Mouse (Mus musculus) layer of hippocampus, adult 18-20 months (tissue): ENCODE measurements at regions not wholly inside any gene's neighbourhood (a gene's known extent, or its start where the extent isn't known, plus 50 kb on each side); places are given as distances from the start of the nearest gene placed in this dataset.
"Not testable (repeated sequence)": the region's sequence is repeated elsewhere in the genome, so short reads cannot be mapped to it uniquely, and the experiment has no call there.

ENCODE experiments used
- DNase-seq, 2 experiments: peaks; one replicate each; pipeline ENCODE4 v3.0.0; 2022; ENCODE audit warnings: low spot score in 2 of 2

DNA sequence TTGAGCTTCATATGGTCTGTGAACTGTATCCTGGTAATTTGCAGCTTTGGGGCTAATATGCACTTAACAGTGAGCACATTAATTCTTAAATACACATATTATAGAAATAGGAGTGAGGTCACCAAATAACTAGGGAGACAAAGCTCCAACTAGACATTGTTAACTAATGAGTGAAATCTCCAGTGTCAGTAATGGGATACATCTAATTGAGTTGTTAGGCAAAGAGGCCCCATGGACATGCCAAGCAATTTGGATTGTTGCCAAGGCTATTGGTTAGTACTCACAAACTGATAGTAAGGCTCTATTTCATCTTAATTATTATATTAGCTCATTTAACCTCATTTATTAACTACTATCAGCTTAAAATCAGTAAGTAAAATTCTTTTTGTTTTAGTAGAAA, 698.5 kb downstream of the Triml1 start:
- DNase-seq, result no peak

DNA sequence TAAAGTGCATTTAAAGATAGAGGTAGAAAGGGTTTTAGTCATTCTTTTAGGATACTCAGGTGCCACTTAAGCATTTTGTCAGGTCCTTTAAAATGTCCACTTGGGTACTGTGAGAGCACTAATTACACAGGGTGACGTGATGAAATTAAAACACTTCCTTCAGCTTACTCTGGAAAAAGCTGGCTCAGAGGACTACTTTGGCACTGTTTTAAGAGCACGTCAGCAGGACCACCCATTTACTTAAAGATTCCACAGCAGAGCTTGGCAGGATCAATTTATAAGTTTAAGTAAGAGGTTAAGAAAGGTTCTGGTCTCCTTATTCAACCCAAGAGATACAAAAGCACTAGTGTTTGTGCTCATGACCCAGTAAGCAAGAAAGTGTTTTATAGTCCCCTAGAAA, 738.7 kb downstream of the Triml1 start:
- DNase-seq, result no peak

DNA sequence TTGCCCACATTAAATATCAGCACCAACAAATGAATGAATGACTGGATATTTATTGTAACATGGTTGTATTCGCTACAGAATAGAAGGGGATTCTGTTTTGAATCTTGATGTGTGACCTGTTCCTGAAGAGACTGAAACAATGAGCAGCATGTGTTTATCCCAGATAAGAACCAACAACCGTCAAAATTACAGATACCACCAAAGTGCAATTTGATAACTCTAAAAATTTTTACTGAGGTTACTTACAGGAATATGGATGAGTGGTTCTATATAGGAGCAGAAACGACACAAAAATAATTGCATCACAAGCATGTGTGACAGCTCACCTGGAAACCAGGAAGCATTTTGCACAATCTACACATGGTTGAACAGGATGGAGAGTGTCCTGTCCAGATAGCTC, 744.4 kb downstream of the Triml1 start:
- no peak for DNase-seq

DNA sequence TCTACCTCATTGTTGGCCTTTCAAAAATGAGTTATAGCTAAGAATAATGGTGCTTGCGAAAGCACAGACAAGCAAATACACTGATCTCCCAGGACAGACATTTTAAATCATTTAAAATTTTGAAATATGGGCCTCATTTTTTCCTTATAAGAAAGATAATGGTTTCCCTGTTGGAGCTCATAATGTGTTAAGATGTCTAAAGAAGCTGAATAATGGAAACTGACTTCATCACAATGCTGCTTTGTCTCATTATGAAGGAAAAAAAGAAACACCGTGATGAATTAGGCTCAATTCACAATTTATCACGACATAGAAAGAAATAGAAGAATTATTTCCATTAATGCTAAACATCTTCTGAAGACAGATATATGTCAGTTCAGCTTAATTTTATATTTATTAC, 752.5 kb downstream of the Triml1 start:
- no peak for DNase-seq

DNA sequence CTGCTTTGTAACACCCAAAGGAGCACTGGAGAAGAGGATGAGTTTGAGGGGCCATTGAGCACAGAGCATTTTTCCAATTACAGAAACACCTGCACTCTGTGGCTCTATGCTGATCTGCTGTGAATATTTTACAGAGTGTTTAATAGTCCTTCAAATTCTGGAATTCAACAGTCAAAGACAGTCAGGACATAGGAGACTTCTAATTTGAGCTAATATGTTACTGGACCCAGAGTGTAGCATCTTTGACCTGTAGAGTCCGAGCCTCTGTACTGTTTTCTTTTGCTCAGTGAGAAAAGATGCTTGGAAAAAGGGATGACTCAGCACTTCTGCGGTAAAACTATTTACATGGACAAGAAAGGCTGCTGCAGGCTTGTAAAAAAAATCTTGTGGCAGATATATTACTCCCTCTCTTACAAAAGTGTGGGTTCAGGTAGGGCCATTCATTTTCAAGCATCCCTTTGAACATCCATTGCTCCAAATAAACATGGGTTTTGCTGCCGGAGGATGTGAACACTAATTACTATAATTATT, 793.1 kb downstream of the Triml1 start:
- no peak for DNase-seq

DNA sequence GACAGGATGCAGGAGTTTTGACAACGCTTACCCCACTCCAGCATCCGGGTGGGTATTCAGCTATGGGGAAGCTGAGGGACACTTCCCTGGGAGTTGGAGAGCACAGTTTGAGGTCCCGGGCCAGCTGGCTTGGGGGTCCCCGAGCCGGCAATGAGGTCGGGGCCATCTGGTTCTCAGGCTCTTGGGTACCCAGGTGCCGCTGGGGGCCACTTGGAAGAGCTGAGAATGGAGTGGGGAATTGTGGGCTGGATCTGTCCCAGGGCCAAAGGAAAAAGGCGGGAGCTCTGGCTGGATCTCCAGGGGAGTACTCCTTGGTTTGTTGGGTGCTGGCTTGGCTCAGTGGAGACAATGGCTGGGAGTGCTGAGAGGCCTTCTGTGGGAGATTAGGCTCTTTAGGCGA, 806.6 kb downstream of the Triml1 start:
- no peak for DNase-seq

DNA sequence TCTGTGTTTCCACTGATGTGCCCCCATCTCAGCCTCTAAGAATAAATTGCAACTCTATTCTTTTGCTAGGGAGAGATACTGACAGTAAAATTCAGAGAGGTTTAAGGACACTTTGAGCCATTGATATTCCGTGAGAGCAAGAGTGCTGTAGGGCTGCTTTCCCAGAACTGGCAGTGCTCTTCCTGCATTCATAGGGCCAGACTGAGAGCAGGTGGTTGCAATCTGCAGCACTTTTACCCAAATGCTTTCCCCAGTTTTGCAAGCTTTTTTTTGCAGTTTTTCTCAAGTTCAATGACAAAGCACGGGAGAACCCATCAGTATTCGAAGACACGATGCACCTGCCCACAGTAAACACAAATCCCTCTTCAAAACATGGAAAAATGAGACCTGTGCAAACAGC, 816.6 kb downstream of the Triml1 start:
- peak; percentile 37 to 68 for DNase-seq

DNA sequence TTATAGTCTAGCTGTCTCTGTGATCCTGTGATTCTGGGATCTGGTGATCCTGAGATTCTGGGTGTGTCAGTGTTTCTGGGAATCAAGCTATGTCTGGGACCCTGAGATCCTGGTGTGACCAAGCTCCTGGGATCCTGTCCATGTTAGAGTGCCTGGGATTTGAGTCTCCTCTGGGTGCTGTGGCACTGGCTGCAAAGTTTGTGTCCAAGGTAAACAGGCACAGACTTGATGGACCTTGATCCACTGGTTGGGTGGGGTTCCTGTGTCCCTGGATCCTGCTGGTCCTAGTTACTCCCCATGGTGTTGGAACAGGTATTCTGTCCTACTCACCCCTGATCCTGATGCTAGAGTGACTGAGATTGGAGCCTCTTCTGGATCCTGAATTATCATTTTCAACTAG, 818.4 kb downstream of the Triml1 start:
- DNase-seq, result no peak

DNA sequence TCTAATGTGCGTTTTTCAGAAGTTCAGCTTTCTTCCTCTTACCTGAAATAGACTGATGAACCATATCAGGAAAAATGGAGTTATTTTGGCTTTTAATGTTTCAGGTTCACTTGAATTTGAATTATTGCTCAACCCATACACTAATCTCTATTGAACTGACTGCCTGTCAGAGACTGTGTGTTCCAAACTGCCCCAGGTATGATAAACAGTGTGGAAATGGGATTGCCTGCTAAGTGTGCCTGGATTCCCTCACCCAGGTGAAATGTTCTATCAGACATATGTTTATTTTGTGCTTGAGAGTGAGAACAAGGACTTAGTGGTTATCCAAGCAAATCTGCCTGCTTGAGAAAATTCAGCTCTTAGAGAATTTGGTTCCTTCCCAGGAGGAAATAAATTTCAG, 830.2 kb downstream of the Triml1 start:
- no peak for DNase-seq

DNA sequence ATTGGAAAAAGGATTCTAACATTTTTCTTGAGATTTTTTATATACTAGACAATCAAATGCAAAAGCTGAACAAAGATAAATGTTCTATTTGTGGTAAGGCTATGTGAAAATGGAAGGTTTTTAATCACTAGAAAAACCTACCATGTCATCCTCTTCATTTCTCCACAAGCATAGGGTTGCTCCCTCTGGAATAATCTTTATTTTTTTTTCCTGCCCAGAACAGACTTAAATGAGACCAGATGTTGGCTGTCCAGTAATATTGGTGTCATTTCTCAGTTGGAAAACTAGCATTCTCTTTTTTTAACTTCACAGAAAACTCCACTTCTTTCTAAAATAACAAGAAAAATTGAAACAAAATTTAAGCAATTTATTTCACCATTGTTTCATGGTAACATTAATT, 849.9 kb downstream of the Triml1 start:
- DNase-seq, result no peak

DNA sequence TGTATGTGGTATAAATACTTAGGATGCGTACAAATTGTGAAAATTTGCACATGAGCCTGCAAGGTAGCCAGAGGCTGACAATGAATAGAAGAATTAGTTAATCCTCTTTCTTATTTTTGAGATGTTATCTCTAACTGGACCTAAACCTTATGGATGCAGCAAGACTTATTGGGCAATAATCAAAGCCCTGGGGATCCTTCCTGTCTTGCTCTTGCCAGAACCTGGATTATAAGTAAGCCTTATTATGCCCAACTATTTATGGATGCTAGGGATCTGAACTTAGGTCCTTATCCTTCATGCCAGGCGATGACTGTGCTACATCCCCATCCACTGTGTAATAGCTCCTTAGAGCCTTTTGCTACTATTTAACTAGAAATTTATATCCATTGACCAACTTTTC, 859.3 kb downstream of the Triml1 start:
- DNase-seq, result no peak

DNA sequence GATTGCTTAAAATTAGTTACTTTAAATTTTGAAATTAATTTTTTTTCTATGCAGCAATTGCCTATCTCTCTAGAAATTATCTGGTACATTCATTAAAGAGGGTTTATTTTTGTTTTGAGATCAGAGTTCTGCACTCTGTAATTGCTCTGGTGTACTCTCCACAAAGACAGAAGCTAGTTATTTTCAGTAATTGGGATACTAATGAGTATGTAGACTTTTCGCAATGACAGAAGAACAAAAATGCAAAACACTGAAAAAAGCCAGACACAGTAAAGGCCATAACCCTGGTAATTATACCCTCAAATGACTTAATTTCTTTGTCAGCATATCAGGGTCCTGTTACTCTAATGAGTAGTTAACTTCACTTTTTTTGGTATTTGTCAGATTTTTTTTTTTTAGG, 836.5 kb upstream of the Frg1 start:
- DNase-seq, result no peak

DNA sequence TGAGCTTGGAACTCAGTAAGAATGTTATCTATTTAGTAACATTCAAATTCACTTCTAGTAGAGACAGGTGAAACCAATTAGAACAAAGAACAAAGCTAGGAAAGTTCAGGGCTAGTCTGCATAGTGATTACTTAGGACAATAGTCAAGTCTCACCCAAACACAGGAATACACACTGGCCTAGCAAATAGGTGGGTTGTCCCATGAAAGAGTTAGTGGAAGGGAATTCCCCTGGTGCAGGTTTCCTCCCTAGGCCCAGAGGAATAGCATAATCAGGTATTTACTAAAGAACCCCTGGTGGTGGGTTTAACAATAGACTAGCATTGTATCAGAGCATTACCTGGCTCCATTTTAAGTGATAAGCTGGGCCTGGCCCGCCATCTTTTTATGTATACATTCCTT, 825.4 kb upstream of the Frg1 start:
- not testable (repeated sequence) for DNase-seq

DNA sequence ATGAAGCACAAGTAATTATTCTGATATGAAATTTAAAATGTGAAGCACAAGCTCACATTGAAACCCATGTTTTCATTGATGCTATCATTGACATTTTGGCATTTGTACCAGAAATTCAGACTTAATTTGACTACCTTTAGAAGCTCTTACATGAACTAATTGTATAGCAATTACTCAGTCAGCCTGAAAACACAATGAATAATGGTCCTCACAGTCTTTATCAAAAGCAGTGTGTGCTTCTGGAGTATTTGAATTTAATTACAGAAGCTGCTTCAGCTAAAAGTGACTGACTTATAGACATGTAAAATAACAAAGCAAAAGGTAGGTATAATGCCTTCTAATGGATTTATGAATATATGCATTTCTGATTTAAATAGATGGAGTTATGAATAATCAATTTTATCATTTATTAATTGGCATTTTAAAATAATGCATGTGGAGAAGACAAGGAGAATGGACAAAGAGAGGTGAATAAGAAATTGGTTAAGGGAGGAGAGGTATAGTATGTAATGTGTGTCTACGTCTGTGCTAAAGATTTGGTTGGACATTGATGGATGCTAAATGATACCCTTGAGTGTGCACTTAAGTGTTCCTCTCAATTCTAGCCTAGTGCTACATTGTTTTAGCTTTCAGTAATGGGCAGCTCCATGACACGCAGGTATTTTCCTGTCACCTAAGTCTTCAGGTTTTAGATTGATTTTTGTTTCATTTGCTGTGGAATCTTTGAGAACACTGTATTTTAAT, 803.2 kb upstream of the Frg1 start:
- no peak for DNase-seq

DNA sequence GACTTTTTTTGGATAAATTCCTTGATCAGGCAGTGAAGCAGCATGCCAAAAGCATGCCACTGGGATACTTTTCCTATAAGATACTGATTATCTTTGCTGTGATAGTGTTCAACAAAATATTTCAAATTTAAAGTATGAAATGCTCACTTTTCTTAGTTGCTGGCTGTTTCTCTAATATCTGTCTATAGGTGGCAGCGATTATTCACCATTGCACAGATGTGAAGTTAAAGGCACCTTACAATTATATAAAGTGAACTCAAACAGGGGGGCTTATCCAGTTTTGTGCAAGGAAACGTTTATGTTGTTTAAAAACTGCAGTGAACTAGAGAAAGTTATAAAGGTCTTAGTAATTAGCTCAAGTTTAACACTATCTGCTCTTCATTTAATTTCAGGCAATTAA, 794.1 kb upstream of the Frg1 start:
- no peak for DNase-seq

DNA sequence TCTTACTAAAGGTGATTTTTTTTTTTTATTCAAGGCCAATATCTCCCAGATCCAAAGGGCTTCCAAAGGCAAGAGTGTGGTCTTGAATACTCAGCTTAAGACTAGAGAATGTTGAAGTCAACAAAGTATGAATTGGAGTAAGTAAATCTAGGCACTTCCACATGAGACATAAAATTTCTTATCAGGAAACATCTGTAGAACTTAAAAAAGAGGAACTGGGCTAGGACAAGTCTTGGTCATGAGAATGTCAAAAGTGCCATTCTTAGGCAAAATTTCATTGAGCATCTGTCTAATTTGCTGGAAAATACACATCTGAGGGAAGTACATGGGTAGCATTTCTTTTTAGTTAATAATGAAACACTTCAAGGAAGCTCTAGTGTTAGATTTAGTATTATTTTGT, 793.1 kb upstream of the Frg1 start:
- DNase-seq, result no peak

DNA sequence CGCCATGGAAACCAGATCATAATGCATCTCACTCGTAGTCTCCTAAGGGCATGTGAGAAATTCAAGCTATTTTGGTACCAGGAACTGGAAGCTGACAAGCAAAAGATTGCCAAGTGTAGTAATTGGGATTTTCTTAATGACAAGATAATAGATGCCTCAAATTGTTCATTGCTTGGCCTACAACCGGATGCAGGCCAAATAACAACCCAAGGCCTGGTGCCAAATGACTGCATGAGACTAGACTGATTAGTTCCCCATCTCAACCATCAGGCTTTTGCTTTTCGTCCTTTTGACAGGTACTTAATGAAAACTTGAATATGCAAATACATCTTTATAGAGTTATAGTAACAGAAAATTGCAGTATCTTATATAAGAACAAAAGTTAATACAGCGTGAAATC, 780.4 kb upstream of the Frg1 start:
- no peak for DNase-seq

DNA sequence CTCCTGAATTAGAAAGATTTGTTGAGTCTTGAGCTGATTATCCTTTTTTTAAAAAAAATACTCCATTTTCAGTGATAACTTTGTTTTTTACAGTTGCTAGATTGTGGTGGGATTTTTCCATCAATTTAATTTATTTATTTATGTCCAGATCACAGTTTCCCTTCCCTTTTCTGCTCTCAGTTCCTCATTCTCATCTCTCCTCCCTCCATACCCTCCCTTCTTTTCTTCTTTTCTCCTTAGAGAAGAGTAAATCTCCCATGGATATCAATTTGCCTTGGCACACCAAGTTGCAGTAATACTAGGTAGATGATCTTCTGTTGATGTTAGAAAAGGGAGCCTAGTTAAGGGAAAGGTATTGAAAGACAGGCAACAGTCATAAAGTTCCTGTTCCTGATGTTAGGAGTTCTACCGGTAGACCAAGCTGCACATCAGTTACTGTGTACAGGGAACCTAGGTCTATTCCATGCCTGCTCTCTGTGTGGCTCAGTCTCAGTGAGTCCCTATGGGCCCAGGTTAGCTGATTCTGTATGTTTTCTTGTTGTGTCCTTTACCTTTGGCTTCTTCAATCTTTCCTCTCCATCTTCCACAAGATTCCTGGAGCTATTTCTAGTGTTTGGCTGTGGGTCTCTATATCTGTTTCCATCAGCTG, 777.2 kb upstream of the Frg1 start:
- no peak for DNase-seq

DNA sequence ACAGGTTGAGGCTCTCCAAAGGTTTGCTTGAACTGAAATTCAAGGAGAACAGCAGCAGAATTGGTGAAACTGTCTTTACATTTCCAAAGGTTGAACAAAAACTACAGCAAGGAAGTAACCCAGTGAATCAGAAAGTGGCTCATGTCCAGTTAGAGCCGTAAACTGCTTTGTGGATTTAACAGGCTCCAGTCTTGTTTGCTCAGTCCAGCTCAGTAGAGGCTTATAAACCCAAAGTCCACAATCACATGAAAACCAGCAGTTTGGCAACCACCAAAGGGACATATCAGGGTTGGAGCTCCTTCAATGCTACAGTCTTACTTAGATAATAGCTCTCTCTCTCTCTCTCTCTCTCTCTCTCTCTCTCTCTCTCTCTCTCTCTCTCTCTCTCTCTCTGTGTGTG, 770.2 kb upstream of the Frg1 start:
- DNase-seq, result no peak

DNA sequence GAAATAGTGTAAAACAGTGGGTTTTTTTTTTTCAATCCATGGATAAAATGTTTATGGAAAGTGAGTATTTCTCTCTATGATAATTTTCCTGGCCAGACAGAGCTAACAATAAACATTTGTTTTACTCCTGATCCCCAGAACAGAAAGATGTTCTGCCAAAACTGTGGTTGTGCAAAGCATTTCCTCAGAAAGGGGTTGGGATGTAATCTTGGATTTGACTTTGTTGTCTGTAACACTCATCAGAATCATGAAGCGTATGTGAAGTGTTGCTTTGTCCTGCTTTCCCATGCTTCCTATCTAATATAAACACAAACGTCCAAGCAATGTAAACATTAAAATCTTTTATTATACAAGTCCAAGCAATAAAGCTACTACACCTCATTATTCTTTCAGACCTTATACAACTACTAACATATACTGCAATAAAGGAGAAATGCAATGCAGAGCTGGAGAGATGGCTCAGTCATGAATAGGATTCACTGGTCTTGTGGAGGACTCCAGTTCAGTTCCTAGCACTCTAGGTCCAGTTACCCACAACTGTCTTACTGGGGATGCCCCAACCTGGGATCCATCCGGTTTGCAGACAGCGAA, 766.5 kb upstream of the Frg1 start:
- no peak for DNase-seq

DNA sequence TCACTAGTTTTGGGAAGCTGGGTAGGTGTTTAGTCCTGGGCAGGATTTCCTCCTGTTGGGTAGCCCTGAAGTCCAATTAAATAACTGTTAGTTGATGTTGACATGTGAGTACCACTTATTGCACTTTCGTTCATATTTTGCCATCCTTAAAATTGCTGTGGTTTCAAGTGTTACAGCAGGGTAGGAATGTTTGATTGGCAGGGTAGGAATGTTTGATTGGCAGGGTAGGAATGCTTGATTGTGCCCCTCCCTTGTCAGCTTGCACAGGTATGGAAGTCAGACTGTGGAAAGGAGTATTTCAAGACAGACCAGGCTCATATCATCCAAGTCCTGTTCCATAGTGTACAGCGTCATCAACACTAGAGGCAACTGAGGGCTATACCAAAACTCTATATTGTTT, 745.6 kb upstream of the Frg1 start:
- no peak for DNase-seq

DNA sequence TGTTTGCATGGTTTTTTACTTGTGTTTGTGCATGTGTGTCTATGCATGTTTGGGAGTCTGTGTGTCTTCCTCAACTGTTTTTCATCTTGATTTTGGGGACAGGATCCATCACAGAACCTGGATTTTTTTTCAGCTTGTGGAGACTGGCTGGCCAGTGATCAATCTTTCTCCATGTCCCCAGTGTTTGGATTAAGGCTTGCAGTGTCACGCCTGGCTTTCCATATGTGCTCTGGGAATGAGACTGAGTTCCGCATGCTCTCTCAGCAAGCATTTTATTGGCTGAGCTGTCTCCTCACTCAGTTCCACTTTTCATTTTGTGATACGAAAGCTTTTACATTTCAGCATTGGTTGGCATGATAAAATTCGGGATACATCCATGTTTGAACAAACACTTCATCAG, 740.1 kb upstream of the Frg1 start:
- no peak for DNase-seq

DNA sequence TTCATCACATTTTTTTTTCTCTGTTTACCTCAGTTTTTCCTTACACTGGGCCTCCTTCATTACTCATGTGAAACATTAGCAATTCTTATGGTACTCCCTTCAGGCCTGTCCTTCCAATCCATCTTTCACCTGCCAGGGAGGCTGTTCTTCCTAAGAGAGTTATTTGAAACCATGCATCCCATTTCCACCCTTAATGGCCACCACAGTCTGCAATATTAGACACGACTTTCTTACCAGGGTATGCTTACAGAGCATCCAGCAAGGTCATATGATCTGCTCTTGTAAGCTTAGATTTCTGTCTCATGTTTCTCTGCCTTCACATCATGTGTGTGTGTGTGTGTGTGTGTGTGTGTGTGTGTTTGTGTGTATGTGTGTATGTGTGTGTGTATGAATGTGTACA, 739.7 kb upstream of the Frg1 start:
- no peak for DNase-seq
